Mouse (Mus musculus) CH12.LX (cell line): ENCODE measurements at regions not wholly inside any gene's neighbourhood (a gene's known extent, or its start where the extent isn't known, plus 50 kb on each side); places are given as distances from the start of the nearest gene placed in this dataset.

Source experiments
- DNase-seq: peaks from one replicate; pipeline ENCODE4 v3.0.0-alpha.2; 2013; ENCODE audit errors: extremely low read depth
- H3K27ac ChIP-seq: 2 replicates; pipeline ENCODE4 v1.5.1; 2012; ENCODE audit warnings: low read depth, mild to moderate bottlenecking, control low read depth, moderate library complexity; ENCODE audit not compliant: insufficient read depth
- H3K27me3 ChIP-seq: replicated peaks from 2 replicates; pipeline ENCODE3; 2012; ENCODE audit warnings: inconsistent platforms
- H3K36me3 ChIP-seq, 2 experiments: replicated peaks in 1 of 2; 2 replicates each; pipeline versions ENCODE3 to v1.6.1; 2012; ENCODE audit warnings: inconsistent platforms in 1 of 2, low read length in 1 of 2, mild to moderate bottlenecking in 1 of 2, mixed read lengths in 1 of 2, moderate library complexity in 1 of 2; ENCODE audit not compliant: control insufficient read depth in 1 of 2, insufficient read depth in 1 of 2
- H3K4me1 ChIP-seq, 2 experiments: 2 replicates each; pipeline ENCODE4 v1.6.1; 2012; ENCODE audit warnings: inconsistent platforms in 1 of 2, moderate library complexity in 1 of 2; ENCODE audit not compliant: insufficient read depth in 2 of 2, control insufficient read depth in 1 of 2
- H3K4me2 ChIP-seq: 2 replicates; pipeline ENCODE4 v1.6.1; 2012; ENCODE audit warnings: low read depth, mild to moderate bottlenecking, control low read depth; ENCODE audit not compliant: poor library complexity, insufficient read depth, severe bottlenecking
- H3K4me3 ChIP-seq, 3 experiments: fragments of 150-350 bp in 1 of 3; sonication (generic) in 1 of 3; replicated peaks in 1 of 3; 2 replicates each; pipeline versions ENCODE3 to v1.5.1; 2011 to 2012; ENCODE audit warnings: low read depth in 2 of 3, low read length in 2 of 3, mild to moderate bottlenecking in 2 of 3, moderate library complexity in 2 of 3, control low read depth in 1 of 3, improper control_type of control experiment in 1 of 3, inconsistent platforms in 1 of 3, mixed read lengths in 1 of 3; ENCODE audit not compliant: poor library complexity in 1 of 3
- H3K79me2 ChIP-seq: replicated peaks from 2 replicates; pipeline ENCODE4 v1.6.1; 2012; ENCODE audit warnings: mild to moderate bottlenecking, moderate library complexity; ENCODE audit not compliant: control insufficient read depth, poor library complexity, insufficient read depth, severe bottlenecking; ENCODE audit errors: extremely low read depth
- H3K9ac ChIP-seq: 2 replicates; pipeline ENCODE4 v1.6.1; 2012; ENCODE audit warnings: low read depth, mild to moderate bottlenecking, control low read depth, moderate library complexity; ENCODE audit not compliant: insufficient read depth
- H3K9me3 ChIP-seq: replicated peaks from 2 replicates; pipeline ENCODE3; 2012; ENCODE audit warnings: low read length, inconsistent platforms, mixed read lengths
- CHD1 ChIP-seq: IDR thresholded peaks from 2 replicates; pipeline ENCODE4 v1.6.1; 2012; ENCODE audit warnings: low read depth, low read length, improper control_type of control experiment, inconsistent platforms
- CTCF ChIP-seq, 2 experiments: IDR thresholded peaks in 1 of 2; conservative IDR thresholded peaks in 1 of 2; 2 replicates each; pipeline ENCODE4 v1.5.1; 2011 to 2012; ENCODE audit warnings: low read depth in 2 of 2, low read length in 2 of 2, improper control_type of control experiment in 1 of 2, inconsistent platforms in 1 of 2, mild to moderate bottlenecking in 1 of 2, moderate library complexity in 1 of 2
- ELF1 ChIP-seq: IDR thresholded peaks from 2 replicates; pipeline ENCODE4 v1.6.1; 2014; ENCODE audit warnings: low read depth, mild to moderate bottlenecking, inconsistent platforms, low read length, improper control_type of control experiment
- EP300 ChIP-seq: IDR thresholded peaks from 2 replicates; pipeline ENCODE4 v1.6.1; 2011; ENCODE audit warnings: low read length, improper control_type of control experiment
- ETS1 ChIP-seq: conservative IDR thresholded peaks from 2 replicates; pipeline ENCODE4 v1.6.1; 2012; ENCODE audit warnings: low read depth, mild to moderate bottlenecking, inconsistent platforms, low read length, improper control_type of control experiment, moderate library complexity
- HCFC1 ChIP-seq: IDR thresholded peaks from 2 replicates; pipeline ENCODE4 v1.6.1; 2012; ENCODE audit warnings: low read depth, mild to moderate bottlenecking, inconsistent platforms, low read length, improper control_type of control experiment
- JUND ChIP-seq: conservative IDR thresholded peaks from 2 replicates; pipeline ENCODE4 v1.6.1; 2011; ENCODE audit warnings: low read depth, low read length, improper control_type of control experiment
- KAT2A ChIP-seq: IDR thresholded peaks from 2 replicates; pipeline ENCODE4 v1.6.1; 2012; ENCODE audit warnings: low read length, improper control_type of control experiment, inconsistent platforms; ENCODE audit not compliant: insufficient replicate concordance
- MAX ChIP-seq: IDR thresholded peaks from 2 replicates; pipeline ENCODE4 v1.6.1; 2011; ENCODE audit warnings: low read length, improper control_type of control experiment
- MEF2A ChIP-seq: IDR thresholded peaks from 2 replicates; pipeline ENCODE4 v1.6.1; 2014; ENCODE audit warnings: low read depth, mild to moderate bottlenecking, inconsistent platforms, low read length, improper control_type of control experiment, borderline replicate concordance
- MYC ChIP-seq: IDR thresholded peaks from 2 replicates; pipeline ENCODE4 v1.6.1; 2011; ENCODE audit warnings: low read depth, mild to moderate bottlenecking, improper control_type of control experiment, low read length
- NELFE ChIP-seq: IDR thresholded peaks from 2 replicates; pipeline ENCODE4 v1.6.1; 2011; ENCODE audit warnings: low read depth, low read length, improper control_type of control experiment
- POLR2A ChIP-seq: IDR thresholded peaks from 2 replicates; pipeline ENCODE4 v1.6.1; 2011; ENCODE audit warnings: low read depth, mild to moderate bottlenecking, improper control_type of control experiment, low read length
- POLR2AphosphoS2 ChIP-seq: IDR thresholded peaks from 2 replicates; pipeline ENCODE4 v1.6.1; 2011; ENCODE audit warnings: low read depth, low read length, improper control_type of control experiment
- RAD21 ChIP-seq: IDR thresholded peaks from 2 replicates; pipeline ENCODE4 v1.6.1; 2011; ENCODE audit warnings: low read depth, mild to moderate bottlenecking, low read length, improper control_type of control experiment, moderate library complexity
- RCOR1 ChIP-seq: conservative IDR thresholded peaks from 2 replicates; pipeline ENCODE4 v1.6.1; 2012; ENCODE audit warnings: low read depth, mild to moderate bottlenecking, inconsistent platforms, low read length, improper control_type of control experiment
- SMC3 ChIP-seq: IDR thresholded peaks from 2 replicates; pipeline ENCODE4 v1.6.1; 2011; ENCODE audit warnings: low read depth, low read length, improper control_type of control experiment
- TCF12 ChIP-seq: IDR thresholded peaks from 2 replicates; pipeline ENCODE4 v1.6.1; 2014; ENCODE audit warnings: low read depth, mild to moderate bottlenecking, inconsistent platforms, low read length, improper control_type of control experiment
- UBTF ChIP-seq: IDR thresholded peaks from 2 replicates; pipeline ENCODE4 v1.6.1; 2012; ENCODE audit warnings: low read depth, mild to moderate bottlenecking, inconsistent platforms, low read length, improper control_type of control experiment, moderate library complexity
- USF1 ChIP-seq: IDR thresholded peaks from 2 replicates; pipeline ENCODE4 v1.6.1; 2014; ENCODE audit warnings: low read depth, mild to moderate bottlenecking, inconsistent platforms, low read length, improper control_type of control experiment
- ZC3H11A ChIP-seq: IDR thresholded peaks from 2 replicates; pipeline ENCODE4 v1.6.1; 2012; ENCODE audit warnings: low read depth, mild to moderate bottlenecking, inconsistent platforms, low read length, improper control_type of control experiment
- ZKSCAN1 ChIP-seq: IDR thresholded peaks from 2 replicates; pipeline ENCODE4 v1.6.1; 2012; ENCODE audit warnings: low read depth, inconsistent platforms, low read length, improper control_type of control experiment, borderline replicate concordance
- dilution Hi-C: fragments of 300-500 bp; cut with MboI; formaldehyde crosslinking; loops from 2 replicates; pipeline ENCODE4 v1.14.3; 2020; ENCODE audit warnings: low sequenced_read_pairs; ENCODE audit not compliant: extremely low pct_unique_long_range_greater_than_20kb, extremely low pct_ligation_motif_present
- in situ Hi-C: fragments of 300-500 bp; cut with MboI; formaldehyde crosslinking; loops from 3 replicates; pipeline ENCODE4 v1.14.3; 2019; ENCODE audit warnings: low sequenced_read_pairs, low pct_ligation_motif_present, low pct_unique_long_range_greater_than_20kb, mixed read lengths

GRCm38 (mm10) chr6:100517662-100518061 is 153.3 kb downstream of the Shq1 start:
- Histone ChIP-seq H3K4me3 (no peak overlapping the region), H3K27ac (no peak overlapping the region), H3K4me2 (no peak overlapping the region), H3K79me2 (no peaks in the 10 kb centered on the region), H3K4me1 (peaks cover 11 to 48% of the 10 kb centered on the region in 2 experiments), H3K9ac (no peak overlapping the region), H3K36me3 (no peaks in the 10 kb centered on the region), H3K27me3 (peaks cover 10% of the 10 kb centered on the region), H3K9me3 (no peaks in the 10 kb centered on the region)
- no peak for TF ChIP-seq UBTF
- TF ChIP-seq TCF12 = no peak
- no peak for TF ChIP-seq POLR2A
- no peak for TF ChIP-seq NELFE
- TF ChIP-seq USF1 = no peak
- TF ChIP-seq ZKSCAN1 = no peak
- no peak for TF ChIP-seq MYC
- TF ChIP-seq SMC3 = no peak
- TF ChIP-seq EP300 = no peak
- TF ChIP-seq MAX = no peak
- no peak for TF ChIP-seq JUND
- no peak for TF ChIP-seq POLR2AphosphoS2
- TF ChIP-seq CHD1 = no peak
- TF ChIP-seq HCFC1 = no peak
- TF ChIP-seq KAT2A = no peak
- TF ChIP-seq RCOR1 = no peak
- TF ChIP-seq ZC3H11A = no peak
- in situ Hi-C loops (loop anchor here (10.0 kb wide), 1 partner anchor 353 kb away; no protein-coding TSS in a partner anchor), dilution Hi-C loops (no loop called here)
- DNase-seq = no peak

GRCm38 (mm10) chr6:100512676-100513075 is 158.3 kb downstream of the Shq1 start:
- peaks cover 7% of the 10 kb centered on the region for H3K27me3 ChIP-seq
- H3K4me1 ChIP-seq = peaks cover 0 to 10% of the 10 kb centered on the region in 2 experiments; a peak in 2 of 4 replicates
- no peak overlapping the region for H3K9ac ChIP-seq
- H3K9me3 ChIP-seq = peaks cover 3% of the 10 kb centered on the region
- TF ChIP-seq RCOR1 = no peak
- TF ChIP-seq CTCF (conservative IDR thresholded peaks at IDR 0.05 in 1 of 2, IDR thresholded peaks at IDR 0.05 in 1 of 2; ENCODE audit: low read depth in 2 of 2, low read length in 2 of 2) = peak; percentile 51 to 70; a peak in 3 of 4 replicates
- TF ChIP-seq ELF1 = no peak
- TF ChIP-seq MEF2A = no peak
- TF ChIP-seq JUND = no peak
- TF ChIP-seq NELFE = no peak
- no peak for TF ChIP-seq ZKSCAN1
- TF ChIP-seq ETS1 = no peak
- no peak for TF ChIP-seq UBTF
- TF ChIP-seq RAD21 = peak; percentile 76
- no peak for TF ChIP-seq HCFC1
- peak; percentile 72 for TF ChIP-seq SMC3
- no peak for TF ChIP-seq TCF12
- TF ChIP-seq POLR2A = no peak
- TF ChIP-seq POLR2AphosphoS2 = no peak
- TF ChIP-seq, all 38 proteins: peak for 3
- no peaks in the 10 kb centered on the region for H3K36me3 ChIP-seq
- no peaks in the 10 kb centered on the region for H3K79me2 ChIP-seq
- no peak overlapping the region for H3K4me2 ChIP-seq
- dilution Hi-C loops (no loop called here), in situ Hi-C loops (loop anchor here (10.0 kb wide), 1 partner anchor 348 kb away; no protein-coding TSS in a partner anchor)
- no peak overlapping the region for H3K4me3 ChIP-seq
- DNase-seq = peak; percentile 81
- no peak overlapping the region for H3K27ac ChIP-seq
